Mouse (Mus musculus) kidney, adult 2 months (tissue): ENCODE measurements around the gene Dab1.

ENCODE experiments used
- CTCF ChIP-seq: fragments of 200-500 bp; conservative IDR thresholded peaks from 2 replicates; pipeline ENCODE4 v1.5.1; 2011; ENCODE audit warnings: low read depth, mild to moderate bottlenecking, control low read depth, low read length, moderate library complexity, mixed read lengths; ENCODE audit not compliant: insufficient read depth, insufficient read length
- POLR2A ChIP-seq: fragments of 200-500 bp; IDR thresholded peaks from one replicate; pipeline ENCODE4 v1.6.1; 2011; ENCODE audit warnings: low read depth, low read length, control low read depth

- TF ChIP-seq POLR2A (no peak), CTCF (no peak)
These were observed 1071.9 kb downstream of the Dab1 start for GRCm38 (mm10) chr4:104691026-104691425.
